Mouse (Mus musculus) C2C12 (cell line): ENCODE results near the gene Prkar1a.

Source experiments
- CEBPB ChIP-seq: IDR thresholded peaks from one replicate; pipeline ENCODE4 v1.6.1; 2011; ENCODE audit warnings: low read depth, mild to moderate bottlenecking, control low read depth, moderate library complexity
- CTCF ChIP-seq: IDR thresholded peaks from one replicate; pipeline ENCODE4 v1.5.1; 2011; ENCODE audit not compliant: control insufficient read depth, insufficient read depth, insufficient read length
- FOSL1 ChIP-seq: IDR thresholded peaks from one replicate; pipeline ENCODE4 v1.8.0; 2011; ENCODE audit warnings: mild to moderate bottlenecking, low read length; ENCODE audit not compliant: poor library complexity, insufficient read depth, severe bottlenecking
- MYOG ChIP-seq: IDR thresholded peaks from one replicate; pipeline ENCODE4 v1.6.1; 2011; ENCODE audit not compliant: control insufficient read depth, insufficient read length; ENCODE audit errors: extremely low read depth
- USF1 ChIP-seq: IDR thresholded peaks from one replicate; pipeline ENCODE4 v1.6.1; 2011; ENCODE audit warnings: low read depth, mild to moderate bottlenecking, control low read depth, moderate library complexity

- TF ChIP-seq CTCF, result no peak
- no peak for TF ChIP-seq MYOG
- no peak for TF ChIP-seq FOSL1
- no peak for TF ChIP-seq USF1
- TF ChIP-seq CEBPB, result no peak
Observed at GRCm38 (mm10) chr11:109704311-109705205, 55.4 kb downstream of the Prkar1a start.
